Mouse (Mus musculus) small intestine, adult 2 months (tissue): ENCODE measurements at regions not wholly inside any gene's neighbourhood (a gene's known extent, or its start where the extent isn't known, plus 50 kb on each side); places are given as distances from the start of the nearest gene placed in this dataset.

ENCODE experiments used
- CTCF ChIP-seq: fragments of 200-500 bp; IDR thresholded peaks from 2 replicates; pipeline ENCODE4 v1.5.1; 2012; ENCODE audit warnings: low read depth, mild to moderate bottlenecking, control low read depth, inconsistent platforms, low read length, moderate library complexity, mixed read lengths; ENCODE audit not compliant: insufficient replicate concordance, insufficient read length; ENCODE audit errors: extremely low read depth
- POLR2A ChIP-seq: fragments of 200-500 bp; IDR thresholded peaks from 2 replicates; pipeline ENCODE4 v1.6.1; 2012; ENCODE audit warnings: low read depth, mild to moderate bottlenecking, control low read depth, inconsistent platforms, low read length, moderate library complexity

- peak; percentile 28; the same call in 1 of the 2 replicates for TF ChIP-seq CTCF
- no peak for TF ChIP-seq POLR2A
These were observed 233.6 kb downstream of the Agtpbp1 start for GRCm38 (mm10) chr13:59351461-59351860.
